Mouse (Mus musculus): Measurements from ENCODE around the gene Mamdc4.

- no peak for TF ChIP-seq CTCF (IDR thresholded peaks at IDR 0.05; ENCODE audit: low read depth, low read length)
- TF ChIP-seq POLR2A (IDR thresholded peaks at IDR 0.05; ENCODE audit: borderline replicate concordance, low read depth, low read length), result no peak
Measured at GRCm38 (mm10) chr2:25569323-25569722, 5.3 kb downstream of the Mamdc4 start.

Data from bone marrow macrophage, adult 2 months (primary cell).